Mouse (Mus musculus): ENCODE data around the gene Bnc2.

GRCm38 (mm10) chr4:84310851-84311250 is 364.2 kb downstream of the Bnc2 start:
- no peak for TF ChIP-seq CTCF (IDR thresholded peaks at IDR 0.05; ENCODE audit: low read depth, low read length)
- TF ChIP-seq POLR2A (IDR thresholded peaks at IDR 0.05; ENCODE audit: borderline replicate concordance, low read depth, low read length): no peak
